Mouse (Mus musculus): ENCODE results near the gene Bcl11a.
"Not testable (repeated sequence)": the region's sequence is repeated elsewhere in the genome, so short reads cannot be mapped to it uniquely, and the experiment has no call there.

Bcl11a gene

GRCm38 (mm10) chr11:24099215-24099614 is 21.4 kb downstream of the Bcl11a start:
- DNase-seq (ENCODE audit: low spot score in 2 of 2), result no peak

- DNase-seq (ENCODE audit: low spot score in 2 of 2), result no peak
Measured at GRCm38 (mm10) chr11:24099886-24100293, 22.0 kb downstream of the Bcl11a start.

GRCm38 (mm10) chr11:24100449-24101070 is 22.7 kb downstream of the Bcl11a start:
- no peak for DNase-seq (ENCODE audit: low spot score in 2 of 2)

- no peak for DNase-seq (ENCODE audit: low spot score in 2 of 2)
Measured at GRCm38 (mm10) chr11:24101625-24102024, 23.8 kb downstream of the Bcl11a start.

GRCm38 (mm10) chr11:24102372-24102771 is 24.5 kb downstream of the Bcl11a start:
- no peak for DNase-seq (ENCODE audit: low spot score in 2 of 2)

- DNase-seq (ENCODE audit: low spot score in 2 of 2), result no peak
Measured at GRCm38 (mm10) chr11:24103128-24103742, 25.4 kb downstream of the Bcl11a start.

- DNase-seq (ENCODE audit: low spot score in 2 of 2), result no peak
Measured at GRCm38 (mm10) chr11:24107414-24107813, 29.6 kb downstream of the Bcl11a start.

- DNase-seq (ENCODE audit: low spot score in 2 of 2), result no peak
Measured at GRCm38 (mm10) chr11:24108974-24109373, 31.1 kb downstream of the Bcl11a start.

- no peak for DNase-seq (ENCODE audit: low spot score in 2 of 2)
Measured at GRCm38 (mm10) chr11:24109388-24109787, 31.5 kb downstream of the Bcl11a start.

GRCm38 (mm10) chr11:24110113-24110512 is 32.3 kb downstream of the Bcl11a start:
- no peak for DNase-seq (ENCODE audit: low spot score in 2 of 2)

- no peak for DNase-seq (ENCODE audit: low spot score in 2 of 2)
Measured at GRCm38 (mm10) chr11:24111720-24112119, 33.9 kb downstream of the Bcl11a start.

GRCm38 (mm10) chr11:24115017-24115752 is 37.3 kb downstream of the Bcl11a start:
- no peak for DNase-seq (ENCODE audit: low spot score in 2 of 2)

GRCm38 (mm10) chr11:24116041-24116440 is 38.2 kb downstream of the Bcl11a start:
- no peak for DNase-seq (ENCODE audit: low spot score in 2 of 2)

- no peak for DNase-seq (ENCODE audit: low spot score in 2 of 2)
Measured at GRCm38 (mm10) chr11:24116582-24117318, 38.9 kb downstream of the Bcl11a start.

- DNase-seq (ENCODE audit: low spot score in 2 of 2), result no peak
Measured at GRCm38 (mm10) chr11:24121136-24121535, 43.3 kb downstream of the Bcl11a start.

GRCm38 (mm10) chr11:24122899-24123298 is 45.0 kb downstream of the Bcl11a start:
- no peak for DNase-seq (ENCODE audit: low spot score in 2 of 2)

- DNase-seq (ENCODE audit: low spot score in 2 of 2), result no peak
Measured at GRCm38 (mm10) chr11:24123991-24124390, 46.1 kb downstream of the Bcl11a start.

GRCm38 (mm10) chr11:24125098-24125497 is 47.2 kb downstream of the Bcl11a start:
- DNase-seq (ENCODE audit: low spot score in 2 of 2), result peak; percentile 64 to 69

- DNase-seq (ENCODE audit: low spot score in 2 of 2), result no peak
Measured at GRCm38 (mm10) chr11:24128001-24128400, 50.1 kb downstream of the Bcl11a start.

- DNase-seq (ENCODE audit: low spot score in 2 of 2), result not testable (repeated sequence)
Measured at GRCm38 (mm10) chr11:24128880-24129279, 51.0 kb downstream of the Bcl11a start.

- DNase-seq (ENCODE audit: low spot score in 2 of 2), result no peak
Measured at GRCm38 (mm10) chr11:24129358-24130185, 51.7 kb downstream of the Bcl11a start.
